Mouse (Mus musculus) splenic B cell, adult 2 months (primary cell): ENCODE results near the gene Gm10065.
"Not testable (repeated sequence)": the region's sequence is repeated elsewhere in the genome, so short reads cannot be mapped to it uniquely, and the experiment has no call there.

Source experiments
- DNase-seq: peaks from one replicate; pipeline ENCODE4 v3.0.0-alpha.2; 2011; ENCODE audit warnings: low read depth, low spot score
- H3K27me3 ChIP-seq: 2 replicates; pipeline ENCODE4 v1.6.1; 2012; ENCODE audit warnings: mild to moderate bottlenecking, low read length, moderate library complexity, mixed read lengths; ENCODE audit not compliant: control insufficient read depth, poor library complexity, insufficient read depth, severe bottlenecking
- H3K36me3 ChIP-seq: 2 replicates; pipeline ENCODE4 v1.6.1; 2012; ENCODE audit warnings: mild to moderate bottlenecking, low read length, moderate library complexity, mixed read lengths; ENCODE audit not compliant: control insufficient read depth, poor library complexity, insufficient read depth, severe bottlenecking

Gm10065 gene

DNA sequence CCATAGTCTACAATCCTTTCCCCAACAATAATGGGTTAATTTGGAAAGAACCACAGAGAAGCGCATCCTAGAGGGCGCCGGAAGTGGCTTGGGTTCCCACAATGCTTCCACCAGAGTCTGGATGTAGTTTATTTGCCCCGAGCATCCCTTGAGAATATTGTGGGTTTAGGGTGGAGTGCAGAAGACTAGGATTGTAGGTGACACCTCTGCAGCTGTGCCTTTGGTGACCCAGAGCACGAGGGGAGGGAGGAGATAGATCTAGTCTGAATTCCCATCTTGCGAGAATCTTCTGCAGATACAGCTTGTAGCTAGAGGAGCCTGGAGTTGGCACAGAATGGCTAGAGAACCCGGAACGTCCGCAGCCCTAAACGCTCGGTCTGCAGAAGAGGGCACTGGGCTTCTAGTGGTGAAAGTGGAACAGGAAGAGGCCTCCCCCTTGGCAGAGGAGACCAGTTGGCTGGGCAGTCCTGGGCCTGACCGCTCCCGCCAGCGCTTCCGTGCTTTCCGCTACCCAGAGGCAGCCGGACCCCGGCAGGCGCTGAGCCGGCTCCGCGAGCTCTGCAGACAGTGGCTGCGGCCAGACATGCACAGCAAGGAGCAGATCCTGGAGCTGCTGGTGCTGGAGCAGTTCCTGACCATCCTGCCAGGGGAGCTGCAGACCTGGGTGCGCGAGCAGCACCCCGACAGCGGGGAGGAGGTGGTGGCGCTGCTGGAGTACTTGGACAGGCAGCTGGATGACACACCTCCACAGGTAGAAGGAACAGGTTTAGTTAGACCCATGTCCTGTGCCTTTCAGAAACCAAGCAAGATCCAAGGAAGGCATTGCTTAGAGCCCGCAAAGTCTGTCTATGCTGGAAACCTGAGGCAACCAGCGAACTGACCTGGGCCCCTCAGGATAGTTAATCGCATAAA is at the start of gene Gm10065, which contains the start of gene Zkscan4:
Gene Gm10065 (minus strand): TSS at position 683 of the 912 bp plus-strand sequence.
Gene Zkscan4 (plus strand): TSS at position 149 of the 912 bp plus-strand sequence.
- DNase-seq, H3K36me3 ChIP-seq, H3K27me3 ChIP-seq: not testable (repeated sequence)

DNA sequence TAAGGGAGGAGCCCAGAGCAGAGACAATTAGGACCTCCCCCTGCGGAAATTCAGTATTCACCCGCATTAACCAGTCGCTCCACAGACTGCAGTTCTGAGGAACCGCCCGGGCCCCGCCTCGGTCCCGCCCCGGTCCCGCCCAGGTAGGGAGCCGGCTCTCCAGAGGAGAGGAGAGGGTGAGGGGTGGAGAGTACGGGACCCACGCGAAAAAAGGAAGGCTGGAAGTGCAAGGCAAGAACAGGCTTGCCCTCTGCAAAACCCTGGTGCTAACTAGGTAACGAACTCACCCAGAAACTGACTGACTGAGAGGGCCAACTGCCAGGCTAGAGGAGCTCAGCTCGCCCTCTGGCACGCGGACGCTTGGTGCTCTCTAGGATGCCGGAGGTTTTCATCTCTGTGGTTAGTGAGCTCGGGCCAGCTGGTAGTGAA is 27.0 kb upstream of the Gm10065 start:
- DNase-seq, result peak; percentile 88
- no peaks in the 10 kb centered on the region for H3K36me3 ChIP-seq
- H3K27me3 ChIP-seq, result no peaks in the 10 kb centered on the region

DNA sequence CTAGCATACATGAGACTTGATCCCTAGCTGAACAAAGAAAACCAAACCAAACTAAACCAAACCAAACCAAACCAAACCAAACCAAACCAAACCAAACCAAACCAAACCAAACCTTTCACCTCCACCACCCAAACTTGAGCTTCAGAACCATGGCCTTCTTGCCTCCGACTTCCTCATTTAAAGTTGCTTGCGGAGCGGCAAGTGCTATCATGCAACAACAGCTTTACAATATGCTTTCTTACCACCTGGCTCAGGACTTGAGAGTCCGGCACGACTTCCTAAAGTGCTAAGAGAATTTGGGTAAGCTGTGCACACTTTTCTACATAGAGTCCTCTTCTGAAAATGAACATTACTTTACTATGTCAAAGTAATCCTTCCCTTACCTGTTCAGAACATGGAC is 23.1 kb upstream of the Gm10065 start:
- DNase-seq, result no peak
- Histone ChIP-seq H3K36me3 (no peaks in the 10 kb centered on the region), H3K27me3 (no peaks in the 10 kb centered on the region)

DNA sequence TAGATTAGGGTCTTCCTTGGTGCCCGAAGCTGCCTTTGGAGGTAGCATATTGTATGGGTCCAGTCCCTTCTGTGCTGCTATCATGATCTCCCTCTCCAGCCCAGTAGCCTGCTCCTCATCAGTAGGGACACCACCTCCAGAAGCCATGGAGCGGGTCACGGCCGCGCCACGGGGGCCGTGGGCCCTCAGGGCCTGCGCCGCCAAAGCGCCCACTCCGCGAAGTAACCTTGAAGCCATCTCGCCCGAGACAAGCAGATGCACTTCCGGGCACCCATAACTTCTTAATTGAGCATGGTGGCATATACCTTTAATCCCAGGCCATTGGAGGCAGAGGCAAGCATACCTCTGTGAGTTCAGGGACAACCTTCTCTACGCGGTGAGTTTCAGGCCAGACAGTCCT is 21.9 kb upstream of the Gm10065 start, which contains the start of gene Gm11273:
Gene Gm11273 (minus strand): TSS at position 237 of the 400 bp plus-strand sequence.
- H3K27me3 ChIP-seq, H3K36me3 ChIP-seq, DNase-seq: not testable (repeated sequence)

DNA sequence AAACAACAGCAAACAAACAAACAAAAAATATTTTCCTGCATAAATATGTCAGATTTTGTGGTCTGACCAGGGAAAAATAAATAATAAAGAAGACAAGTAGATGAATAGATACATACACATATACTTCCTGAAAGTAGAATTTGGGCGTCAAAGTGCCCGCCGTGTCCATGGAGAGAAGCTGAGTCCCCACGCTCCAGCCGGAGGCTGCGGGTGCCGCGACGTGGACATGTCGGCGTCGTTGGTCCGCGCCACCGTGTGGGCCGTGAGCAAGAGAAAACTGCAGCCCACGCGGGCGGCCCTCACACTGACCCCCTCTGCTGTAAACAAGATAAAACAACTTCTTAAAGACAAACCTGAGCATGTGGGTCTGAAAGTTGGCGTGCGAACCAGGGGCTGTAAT is 15.8 kb upstream of the Gm10065 start, which contains the start of gene AK157302:
Gene AK157302 (plus strand): TSS at position 144 of the 400 bp plus-strand sequence.
- no peak for DNase-seq
- Histone ChIP-seq H3K27me3 (no peaks in the 10 kb centered on the region), H3K36me3 (no peaks in the 10 kb centered on the region)

DNA sequence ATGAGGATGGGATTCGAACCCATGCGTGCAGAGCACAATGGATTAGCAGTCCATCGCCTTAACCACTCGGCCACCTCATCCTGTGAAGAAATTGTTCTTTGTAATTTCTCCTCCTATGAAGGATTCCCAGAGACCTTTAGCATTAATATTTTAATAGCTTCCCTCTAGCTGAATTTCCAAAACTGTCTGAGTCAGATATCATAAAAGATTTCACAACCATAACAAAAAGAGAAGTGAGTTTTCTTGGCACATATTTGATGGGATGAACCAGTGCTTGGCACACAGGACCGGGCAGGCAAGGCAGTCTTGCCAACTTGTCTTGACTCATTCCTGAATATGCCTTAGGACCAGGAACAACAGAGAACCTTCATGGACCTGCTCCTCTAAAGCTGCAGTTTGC is 13.6 kb upstream of the Gm10065 start:
- Histone ChIP-seq H3K27me3 (no peaks in the 10 kb centered on the region), H3K36me3 (no peaks in the 10 kb centered on the region)
- DNase-seq, result no peak

DNA sequence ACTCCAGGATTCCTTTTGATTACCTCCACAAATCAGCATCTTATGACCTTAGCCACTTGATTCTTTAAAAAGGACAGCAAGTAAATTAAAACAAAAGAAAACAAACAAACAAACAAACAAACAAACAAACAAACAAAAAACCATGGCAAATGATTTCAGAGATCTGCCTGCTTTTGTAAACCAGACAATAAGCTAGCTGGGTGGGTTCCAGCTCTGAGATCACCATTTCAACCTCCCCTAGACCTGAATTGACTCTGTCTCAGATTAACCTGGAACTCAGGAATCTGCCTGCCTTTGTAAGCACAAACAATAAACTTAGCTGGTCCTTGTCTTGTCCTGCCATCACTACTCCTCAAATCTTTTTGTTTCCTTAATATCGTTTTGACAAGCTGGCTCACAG is 7.6 kb upstream of the Gm10065 start:
- Histone ChIP-seq H3K36me3 (no peaks in the 10 kb centered on the region), H3K27me3 (no peaks in the 10 kb centered on the region)
- no peak for DNase-seq

DNA sequence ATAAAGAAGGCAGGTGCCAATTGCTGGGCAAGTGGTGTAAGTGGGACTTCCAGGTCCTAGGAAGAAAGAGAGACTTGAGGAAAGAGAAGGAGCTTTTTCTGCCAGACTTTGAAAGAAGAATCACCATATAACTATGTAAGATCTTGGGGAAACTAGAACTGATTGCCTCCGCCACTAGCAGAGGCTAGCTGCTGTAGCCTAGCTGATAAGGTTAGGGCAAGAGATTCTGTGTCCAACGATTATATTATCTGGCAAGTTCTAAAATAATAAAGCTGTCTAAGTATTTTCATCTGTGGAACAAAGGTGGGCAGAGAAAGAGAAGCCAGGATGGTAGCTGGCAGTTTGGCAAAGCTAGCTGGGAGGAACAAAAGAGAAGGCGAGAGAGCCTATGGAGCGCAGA is 6.8 kb downstream of the Gm10065 start:
- H3K36me3 ChIP-seq, result no peaks in the 10 kb centered on the region
- DNase-seq, result no peak
- no peaks in the 10 kb centered on the region for H3K27me3 ChIP-seq

DNA sequence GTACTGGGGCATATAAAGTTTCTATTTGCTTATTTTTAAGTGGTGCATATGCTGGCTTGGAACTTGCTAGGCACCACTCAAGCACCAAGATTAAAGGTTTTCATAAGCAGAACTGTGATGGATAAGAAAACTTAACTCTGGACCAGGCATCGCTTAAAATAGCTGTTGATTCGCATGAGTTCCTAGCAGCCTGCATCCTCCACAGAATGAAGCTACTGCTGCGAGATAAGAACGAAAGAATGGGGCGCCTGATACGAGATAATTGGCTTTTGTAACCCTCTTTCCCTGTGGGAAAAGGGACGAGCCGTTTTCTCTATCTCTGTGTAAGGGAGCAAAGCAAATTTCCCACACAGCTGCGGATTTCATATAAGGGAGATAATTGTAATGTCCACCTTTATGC is 10.1 kb downstream of the Gm10065 start:
- H3K27me3 ChIP-seq, result no peaks in the 10 kb centered on the region

DNA sequence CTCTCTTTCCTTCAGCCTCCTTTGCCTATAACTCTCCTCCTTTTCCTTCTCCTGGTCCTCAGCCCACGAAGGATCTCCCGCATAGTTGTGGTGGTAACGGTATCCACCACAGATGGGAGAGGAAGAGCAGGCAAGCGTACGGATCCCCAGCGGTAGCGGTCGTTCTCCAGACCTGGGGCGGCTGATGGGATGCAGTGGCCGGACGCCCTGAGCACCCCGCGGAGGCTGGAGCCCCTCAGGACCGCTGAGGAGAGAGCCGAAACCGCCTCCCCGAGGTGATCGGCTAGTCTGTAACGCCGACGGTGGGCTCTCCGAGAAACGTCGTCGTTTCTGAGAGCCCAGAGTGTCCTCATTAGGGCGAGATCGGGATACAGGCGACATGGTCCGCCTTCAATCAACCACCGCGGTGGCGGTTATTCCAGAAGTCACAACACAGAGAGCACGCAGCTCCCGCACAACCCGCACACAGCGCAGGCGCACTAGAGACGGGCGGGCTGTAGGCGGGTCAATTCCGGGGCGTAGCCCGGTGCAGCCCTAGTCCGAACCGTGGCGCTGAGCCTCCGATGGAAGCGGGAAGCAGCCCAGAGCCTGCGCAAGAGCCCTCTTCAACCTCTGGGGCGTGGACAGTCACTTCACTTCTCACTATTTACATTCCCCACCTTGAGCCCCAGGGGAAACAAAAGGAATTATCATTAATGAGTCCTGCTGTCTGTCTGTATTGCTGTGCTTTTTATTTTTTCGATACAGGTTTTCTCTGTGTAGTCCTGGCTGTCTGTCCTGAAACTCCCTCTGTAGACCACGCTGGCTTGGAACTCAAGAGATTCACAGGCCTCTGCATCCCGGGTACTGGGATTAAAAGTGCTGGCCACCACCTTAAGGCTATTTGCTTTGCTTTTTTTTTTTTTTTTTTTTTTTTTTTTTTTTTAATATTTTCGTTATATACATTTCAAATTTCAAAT is 10.9 kb downstream of the Gm10065 start, which contains the start of gene Nkapl:
Gene Nkapl (minus strand): TSS at position 449 of the 959 bp plus-strand sequence.
- no peaks in the 10 kb centered on the region for H3K27me3 ChIP-seq
- peak; percentile 82 for DNase-seq

More for the DNA sequence above, 10.1 kb downstream of the Gm10065 start:
- H3K36me3 ChIP-seq, result no peaks in the 10 kb centered on the region
- no peak for DNase-seq

DNA sequence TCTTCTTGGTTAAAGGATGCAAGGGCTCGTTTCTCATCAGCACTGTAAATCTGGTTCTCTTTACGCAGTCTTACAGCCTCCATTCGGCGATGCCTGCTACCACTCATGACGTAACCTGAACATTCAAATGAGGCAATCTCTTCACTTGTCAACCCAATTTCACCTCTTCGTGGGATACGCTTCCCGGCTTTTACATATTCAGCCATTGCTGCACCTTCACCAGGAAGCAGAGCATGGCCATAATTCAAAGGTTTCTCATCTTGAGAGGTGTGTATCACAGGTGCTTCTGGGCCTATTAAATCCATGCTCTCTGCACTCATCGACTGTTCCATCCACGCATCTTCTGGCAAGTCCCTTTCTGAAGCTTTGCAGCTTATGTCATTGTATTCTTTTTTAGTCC is 11.9 kb downstream of the Gm10065 start:
- H3K27me3 ChIP-seq, result no peaks in the 10 kb centered on the region
- no peak for DNase-seq

More for the DNA sequence above, 10.9 kb downstream of the Gm10065 start, which contains the start of gene Nkapl:
- no peaks in the 10 kb centered on the region for H3K36me3 ChIP-seq

DNA sequence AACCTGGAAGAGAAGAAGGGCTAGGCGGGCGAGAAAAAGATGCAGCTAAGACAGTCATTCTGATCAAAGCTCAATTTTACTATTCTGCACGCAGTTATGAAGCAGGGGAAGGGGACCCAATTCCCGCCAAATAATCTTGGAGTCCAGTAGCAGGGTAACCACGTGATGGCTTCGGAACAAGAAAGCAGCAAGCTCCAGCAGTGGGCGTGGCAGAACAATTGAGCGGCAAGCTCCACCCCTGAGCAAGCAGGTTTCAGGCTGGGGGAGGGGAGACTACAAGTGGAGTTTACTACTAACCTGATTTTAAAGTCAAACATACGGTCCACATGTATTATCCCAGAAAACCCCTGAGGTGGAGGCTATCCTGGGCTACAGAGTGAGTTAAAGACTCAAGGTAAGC is 16.7 kb downstream of the Gm10065 start:
- DNase-seq, H3K36me3 ChIP-seq, H3K27me3 ChIP-seq: not testable (repeated sequence)

More for the DNA sequence above, 11.9 kb downstream of the Gm10065 start:
- H3K36me3 ChIP-seq, result no peaks in the 10 kb centered on the region

DNA sequence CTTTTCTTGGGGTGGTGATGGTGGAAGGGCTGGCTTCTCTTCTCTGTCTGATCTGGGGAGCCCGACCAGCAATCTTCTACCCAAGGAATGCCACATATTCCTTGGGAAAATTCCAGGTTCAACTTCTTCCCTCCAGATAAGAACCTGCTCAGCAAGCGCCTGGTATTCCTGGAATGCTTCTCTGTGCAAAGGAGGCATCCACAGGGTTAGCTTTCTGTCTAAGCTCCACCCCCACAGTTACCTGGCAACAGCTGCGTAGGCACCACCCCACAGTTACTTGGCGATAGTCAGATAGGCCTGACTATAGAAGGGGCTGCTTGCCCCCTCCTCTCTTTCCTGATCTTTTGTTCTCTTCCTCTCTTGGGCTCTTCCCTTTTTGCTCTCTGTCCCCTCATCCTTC is 22.9 kb downstream of the Gm10065 start:
- no peaks in the 10 kb centered on the region for H3K36me3 ChIP-seq
- H3K27me3 ChIP-seq, result no peaks in the 10 kb centered on the region
- DNase-seq, result no peak

DNA sequence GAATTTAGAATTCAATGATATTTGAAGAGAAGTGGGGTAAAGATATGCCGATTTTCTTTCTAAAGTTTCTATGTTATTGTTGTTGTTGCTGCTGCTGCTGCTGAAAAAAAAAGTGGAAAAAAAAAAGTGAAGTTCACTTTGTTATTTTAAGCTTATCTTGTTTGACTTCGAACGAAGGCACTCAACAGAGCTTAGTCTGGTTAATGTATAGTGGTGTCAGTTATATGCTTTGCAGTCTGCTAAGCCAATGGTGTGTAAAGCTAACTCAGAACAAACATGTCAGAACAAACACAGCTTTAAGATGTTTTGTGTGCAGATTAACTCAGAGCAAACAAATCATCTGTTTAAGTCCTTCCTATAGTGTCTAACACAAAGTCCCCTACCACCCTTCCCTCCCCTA is 25.1 kb downstream of the Gm10065 start:
- Histone ChIP-seq H3K27me3 (no peaks in the 10 kb centered on the region), H3K36me3 (no peaks in the 10 kb centered on the region)
- no peak for DNase-seq
